ENCODE assay signal across 19 mouse cellular contexts in genomic region chr6:137803456-137804005, GRCm38 (mm10).
"Had no signal": no experiment of that assay in that cellular context is flagged by ENCODE, and none has a peak within 500 bp of the region (broad histone marks: within the 10 kb centered on the region; RNA-seq: fewer than 3 reads in every experiment).

No protein-coding gene starts in this region.

- H3K27me3 ChIP-seq: liver, embryonic 13.5 days; lung, embryonic 15.5 days; megakaryocyte, embryonic 14.5 days; midbrain, embryonic 15.5 days; neural tube, embryonic 12.5 days had no signal

- H3K4me1 ChIP-seq: liver, embryonic 13.5 days; lung, embryonic 15.5 days; megakaryocyte, embryonic 14.5 days; midbrain, embryonic 15.5 days; neural tube, embryonic 12.5 days had no signal

- H3K4me2 ChIP-seq: liver, embryonic 13.5 days; lung, embryonic 15.5 days; midbrain, embryonic 11.5 days; midbrain, embryonic 15.5 days; neural tube, embryonic 12.5 days had no signal

- ATAC-seq: liver, postnatal 0 days; midbrain, embryonic 15.5 days had no signal

- H3K9me3 ChIP-seq: liver, embryonic 13.5 days; midbrain, embryonic 15.5 days had no signal

- H3K4me3 ChIP-seq: layer of hippocampus, adult 2 months; liver, embryonic 13.5 days; lung, embryonic 15.5 days; megakaryocyte, embryonic 14.5 days; midbrain, embryonic 15.5 days; neural tube, embryonic 12.5 days had no signal

- DNase-seq: kidney, adult 2 months; kidney, postnatal 4 days; left cerebral cortex, postnatal 4 days; liver; liver, embryonic 13.5 days; liver, postnatal 0 days; lung, postnatal 14 days; retina, postnatal 1 day; right cerebral cortex, postnatal 4 days; spleen, adult 18-20 months; thymus, adult 18-20 months; thymus, postnatal 14 days had no signal

- H3K27ac ChIP-seq: layer of hippocampus, adult 2 months; liver, embryonic 13.5 days; lung, embryonic 15.5 days; macrophage; midbrain, embryonic 15.5 days; neural tube, embryonic 12.5 days had no signal

- H3K36me3 ChIP-seq: midbrain, embryonic 15.5 days had no signal

- H3K9ac ChIP-seq: liver, embryonic 13.5 days; liver, postnatal 0 days; lung, embryonic 15.5 days; midbrain, embryonic 15.5 days; neural tube, embryonic 12.5 days had no signal
